Mouse (Mus musculus) CH12.LX (cell line): ENCODE data around the gene Mill1.

Experiments used
- CTCF ChIP-seq, 2 experiments: IDR thresholded peaks in 1 of 2; conservative IDR thresholded peaks in 1 of 2; 2 replicates each; pipeline ENCODE4 v1.5.1; 2011 to 2012; ENCODE audit warnings: low read depth in 2 of 2, low read length in 2 of 2, improper control_type of control experiment in 1 of 2, inconsistent platforms in 1 of 2, mild to moderate bottlenecking in 1 of 2, moderate library complexity in 1 of 2
- MAX ChIP-seq: IDR thresholded peaks from 2 replicates; pipeline ENCODE4 v1.6.1; 2011; ENCODE audit warnings: low read length, improper control_type of control experiment
- NRF1 ChIP-seq: IDR thresholded peaks from 2 replicates; pipeline ENCODE4 v1.6.1; 2014; ENCODE audit warnings: low read depth, mild to moderate bottlenecking, inconsistent platforms, low read length, improper control_type of control experiment, moderate library complexity

DNA sequence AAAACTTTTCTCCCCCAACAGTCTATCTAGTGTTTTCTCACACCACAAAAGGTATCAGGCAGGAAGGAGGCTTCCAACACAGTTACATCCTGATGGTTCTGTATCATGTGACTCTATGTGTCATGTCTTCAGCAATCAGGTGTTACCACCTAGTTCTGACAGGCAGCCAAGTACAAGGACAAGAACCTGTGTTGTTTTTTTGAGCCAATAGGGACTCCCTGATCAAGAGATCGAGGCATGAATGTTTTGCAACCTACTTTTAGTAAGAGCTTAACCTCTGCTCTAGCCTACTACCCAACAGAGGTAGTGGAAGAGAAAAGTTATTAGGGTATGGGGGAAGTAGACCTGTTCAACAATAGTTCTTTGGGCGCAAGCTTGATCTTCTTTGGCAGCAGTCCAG lies 6.6 kb upstream of the Mill1 start:
- TF ChIP-seq MAX (no peak), CTCF (conservative IDR thresholded peaks at IDR 0.05 in 1 of 2, IDR thresholded peaks at IDR 0.05 in 1 of 2; ENCODE audit: low read depth in 2 of 2, low read length in 2 of 2) (no peak), NRF1 (no peak)
